Mouse (Mus musculus) olfactory bulb, adult 2 months (tissue): ENCODE results near the gene Nacc2.

ENCODE experiments used
- CTCF ChIP-seq: fragments of 200-500 bp; IDR thresholded peaks from 2 replicates; pipeline ENCODE4 v1.5.1; 2012; ENCODE audit warnings: low read depth, mild to moderate bottlenecking, low read length, moderate library complexity; ENCODE audit not compliant: insufficient read depth
- POLR2A ChIP-seq: fragments of 200-500 bp; IDR thresholded peaks from 2 replicates; pipeline ENCODE4 v1.6.1; 2012; ENCODE audit warnings: mild to moderate bottlenecking, low read depth, low read length, moderate library complexity; ENCODE audit not compliant: insufficient read depth

GRCm38 (mm10) chr2:26082883-26083282 is 40.1 kb downstream of the Nacc2 start:
- TF ChIP-seq CTCF (no peak), POLR2A (no peak)
